8 mouse cellular contexts compared by ENCODE assay signal in the genomic region with DNA sequence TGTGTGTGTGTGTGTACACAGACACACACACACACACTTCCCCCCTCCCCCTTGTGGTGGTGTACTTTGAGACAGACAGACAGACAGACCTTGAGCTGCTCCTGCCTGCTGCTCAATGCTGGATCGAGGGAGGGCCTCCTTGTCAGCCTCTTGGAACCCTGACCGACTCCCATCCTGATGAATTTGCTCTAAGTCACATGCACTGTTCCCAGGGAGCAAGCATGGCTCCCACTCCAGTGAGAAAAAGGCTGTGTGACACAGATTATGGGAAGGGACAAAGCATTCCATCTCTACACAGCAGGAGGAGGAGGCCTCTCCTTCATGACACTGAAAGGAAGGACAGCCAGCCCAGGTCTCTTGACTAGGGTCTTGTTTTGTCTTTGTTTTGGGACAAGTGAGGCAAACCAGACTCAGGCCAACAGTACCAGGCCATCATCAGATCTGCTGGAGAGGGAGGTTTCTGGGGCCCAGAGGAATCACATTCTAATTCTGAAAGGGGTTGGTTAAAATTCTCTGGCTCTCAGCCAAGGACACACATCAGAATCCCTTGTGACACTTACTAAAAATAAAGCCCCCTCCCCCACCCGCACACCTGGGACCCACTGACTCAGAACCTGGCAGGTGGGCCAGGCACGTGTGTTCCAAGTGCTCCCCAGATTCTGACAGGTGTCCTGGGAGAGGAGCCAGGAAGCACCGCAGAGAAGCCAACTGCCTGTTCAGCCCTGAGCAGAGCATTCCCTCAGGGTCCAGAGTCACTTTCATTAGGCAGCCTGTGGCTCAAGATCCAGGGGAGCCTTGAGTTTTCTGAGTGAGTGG. TPM values are rescaled to one million over a fixed set of nuclear protein-coding genes. Genes with fewer than 3 reads are reported as not detected.
DNase-seq lines count a peak whose midpoint lies in the region; ATAC-seq and TF ChIP-seq lines count a peak whose summit lies in the region.

No protein-coding gene starts in this region.

- H3K4me3 ChIP-seq in left cerebral cortex, adult 2 months = peak overlapping the region; percentile 4; the same call in 1 of the 2 replicates
- no peak overlapping the region for H3K4me3 ChIP-seq in forebrain, embryonic 14.5 days (ENCODE audit: low read depth, low read length)
- no peak overlapping the region for H3K4me3 ChIP-seq in intestine, embryonic 15.5 days (replicated peaks)
- H3K4me3 ChIP-seq in midbrain, embryonic 13.5 days (replicated peaks) = 0 out of 2 replicates have a peak overlapping the region, but pooled peaks have one; percentile 2

- no peak for ATAC-seq in forebrain, embryonic 14.5 days
- ATAC-seq in intestine, embryonic 15.5 days = no peak
- no peak for ATAC-seq in midbrain, embryonic 13.5 days
- no peak for ATAC-seq in erythroid progenitor cell, adult 5-6 weeks (replicated peaks; ENCODE audit: low FRiP score, poor library complexity, severe bottlenecking)

- H3K36me3 ChIP-seq in forebrain, embryonic 14.5 days (ENCODE audit: control insufficient read depth, insufficient read depth, low read length) = peaks cover 5% of the 10 kb centered on the region
- H3K36me3 ChIP-seq in intestine, embryonic 15.5 days = no peaks in the 10 kb centered on the region; the same call in 1 of the 2 replicates
- no peaks in the 10 kb centered on the region for H3K36me3 ChIP-seq in midbrain, embryonic 13.5 days

- H3K4me2 ChIP-seq in forebrain, embryonic 14.5 days (ENCODE audit: low read length) = no peak overlapping the region; the same call in 1 of the 2 replicates
- peak overlapping the region; percentile 35 for H3K4me2 ChIP-seq in intestine, embryonic 15.5 days (replicated peaks)
- peak overlapping the region; percentile 81 for H3K4me2 ChIP-seq in midbrain, embryonic 13.5 days (replicated peaks)

- DNase-seq in left cerebral cortex, adult 2 months (ENCODE audit: extremely low spot score in 1 of 2, low spot score in 2 of 2) = no peak
- DNase-seq in left cerebral cortex, adult 18-20 months (ENCODE audit: low spot score in 2 of 2) = no peak
- DNase-seq in brain, adult 2 months (ENCODE audit: low read depth, low spot score) = peak; percentile 93
- DNase-seq in forebrain, embryonic 14.5 days (ENCODE audit: low spot score) = peak; percentile 64
- no peak for DNase-seq in right cerebral cortex, postnatal 25 days

- H3K4me1 ChIP-seq in forebrain, embryonic 14.5 days (ENCODE audit: control insufficient read depth, insufficient read depth, low read length) = peaks cover 67% of the 10 kb centered on the region
- H3K4me1 ChIP-seq in intestine, embryonic 15.5 days (replicated peaks) = peaks cover 83% of the 10 kb centered on the region
- peaks cover 88% of the 10 kb centered on the region for H3K4me1 ChIP-seq in midbrain, embryonic 13.5 days (replicated peaks)

- TF ChIP-seq CTCF in left cerebral cortex, adult 2 months (IDR thresholded peaks at IDR 0.05) = no peak

- no peaks in the 10 kb centered on the region for H3K9me3 ChIP-seq in forebrain, embryonic 14.5 days (replicated peaks; ENCODE audit: control insufficient read depth, low read length)
- no peaks in the 10 kb centered on the region for H3K9me3 ChIP-seq in intestine, embryonic 15.5 days
- H3K9me3 ChIP-seq in midbrain, embryonic 13.5 days = no peaks in the 10 kb centered on the region

- H3K27me3 ChIP-seq in forebrain, embryonic 14.5 days (replicated peaks; ENCODE audit: control insufficient read depth, insufficient read depth, low read length) = no peaks in the 10 kb centered on the region
- no peaks in the 10 kb centered on the region for H3K27me3 ChIP-seq in intestine, embryonic 15.5 days (replicated peaks)
- H3K27me3 ChIP-seq in midbrain, embryonic 13.5 days = no peaks in the 10 kb centered on the region

- intact Hi-C loops in left cerebral cortex, adult 2 months (cut with DNase I) = no loop called here

- H3K27ac ChIP-seq in left cerebral cortex, adult 2 months = peak overlapping the region; percentile 24; the same call in 1 of the 2 replicates
- H3K27ac ChIP-seq in forebrain, embryonic 14.5 days (ENCODE audit: low read depth, low read length) = peak overlapping the region; percentile 50; the same call in 1 of the 2 replicates
- H3K27ac ChIP-seq in intestine, embryonic 15.5 days = peak overlapping the region; percentile 56
- H3K27ac ChIP-seq in midbrain, embryonic 13.5 days = peak overlapping the region; percentile 19; the same call in 1 of the 2 replicates

- 18% methylated on average over 5 of the region's 5 CpGs for WGBS in forebrain, embryonic 14.5 days
- 20% methylated on average over 5 of the region's 5 CpGs for WGBS in intestine, embryonic 15.5 days
- 31% methylated on average over 5 of the region's 5 CpGs for WGBS in midbrain, embryonic 13.5 days

- H3K9ac ChIP-seq in forebrain, embryonic 14.5 days (ENCODE audit: low read length) = peak overlapping the region; percentile 17; the same call in 1 of the 2 replicates
- H3K9ac ChIP-seq in intestine, embryonic 15.5 days = peak overlapping the region; percentile 33
- H3K9ac ChIP-seq in midbrain, embryonic 13.5 days (replicated peaks) = peak overlapping the region; percentile 8; the same call in 1 of the 2 replicates

RNA-seq across cellular contexts. Expression of a gene that starts 5.9 kb away (rescaled TPM):
- total RNA-seq in left cerebral cortex, adult 2 months (2021) = 10 to 100 TPM; 79.4 to 83.8 TPM
- 10 to 100 TPM; 81.2 to 83.8 TPM for total RNA-seq in left cerebral cortex, adult 18-20 months (2021)
- 30.2 and 34.5 TPM in 2 replicates for polyA plus RNA-seq in forebrain, embryonic 14.5 days (2014; fragmentation: Nextera tagmentation; extraction: Ambion mirVana)
- polyA plus RNA-seq in intestine, embryonic 15.5 days (2015; fragmentation: Nextera tagmentation; extraction: Ambion mirVana) = 53.6 and 55.2 TPM in 2 replicates
- 18.7 and 23.6 TPM in 2 replicates for polyA plus RNA-seq in midbrain, embryonic 13.5 days (2015; fragmentation: Nextera tagmentation; extraction: Ambion mirVana)
- total RNA-seq in erythroid progenitor cell, adult 5-6 weeks (2015; ENCODE audit: low replicate concordance) = 18.0 and 19.7 TPM in 2 replicates
- 8.5 and 10.3 TPM in 2 replicates for total RNA-seq in erythroid progenitor cell, adult 5-6 weeks (2017; ENCODE audit: low replicate concordance)

RNA-seq across cellular contexts. Expression of a gene that starts 16.1 kb away (rescaled TPM):
- under 1 TPM; 0.18 to 0.28 TPM for total RNA-seq in left cerebral cortex, adult 2 months (2021)
- under 1 TPM; 0.23 to 0.49 TPM for total RNA-seq in left cerebral cortex, adult 18-20 months (2021)
- polyA plus RNA-seq in forebrain, embryonic 14.5 days (2014; fragmentation: Nextera tagmentation; extraction: Ambion mirVana) = 0.07 and 0.70 TPM in 2 replicates
- 0.10 and 0.21 TPM in 2 replicates for polyA plus RNA-seq in intestine, embryonic 15.5 days (2015; fragmentation: Nextera tagmentation; extraction: Ambion mirVana)
- 2.2 and 2.8 TPM in 2 replicates for polyA plus RNA-seq in midbrain, embryonic 13.5 days (2015; fragmentation: Nextera tagmentation; extraction: Ambion mirVana)
- total RNA-seq in erythroid progenitor cell, adult 5-6 weeks (2015; ENCODE audit: low replicate concordance) = not detected in 2 replicates
- total RNA-seq in erythroid progenitor cell, adult 5-6 weeks (2017; ENCODE audit: low replicate concordance) = not detected in 2 replicates

RNA-seq across cellular contexts. Expression of a gene that starts 46.2 kb away (rescaled TPM):
- 10 to 100 TPM; 30.2 to 30.7 TPM for total RNA-seq in left cerebral cortex, adult 2 months (2021)
- total RNA-seq in left cerebral cortex, adult 18-20 months (2021) = 10 to 100 TPM; 26.6 to 30.1 TPM
- polyA plus RNA-seq in forebrain, embryonic 14.5 days (2014; fragmentation: Nextera tagmentation; extraction: Ambion mirVana) = 64.4 and 65.4 TPM in 2 replicates
- polyA plus RNA-seq in intestine, embryonic 15.5 days (2015; fragmentation: Nextera tagmentation; extraction: Ambion mirVana) = 91.8 and 99.3 TPM in 2 replicates
- 63.5 and 63.9 TPM in 2 replicates for polyA plus RNA-seq in midbrain, embryonic 13.5 days (2015; fragmentation: Nextera tagmentation; extraction: Ambion mirVana)
- 12.6 and 14.4 TPM in 2 replicates for total RNA-seq in erythroid progenitor cell, adult 5-6 weeks (2015; ENCODE audit: low replicate concordance)
- 4.2 and 6.5 TPM in 2 replicates for total RNA-seq in erythroid progenitor cell, adult 5-6 weeks (2017; ENCODE audit: low replicate concordance)

RNA-seq across cellular contexts. Expression of a gene that starts 56.8 kb away (rescaled TPM):
- total RNA-seq in left cerebral cortex, adult 2 months (2021) = 10 to 100 TPM; 10.1 to 12.3 TPM
- 1 to 10 TPM; 9.4 to 10.0 TPM for total RNA-seq in left cerebral cortex, adult 18-20 months (2021)
- polyA plus RNA-seq in forebrain, embryonic 14.5 days (2014; fragmentation: Nextera tagmentation; extraction: Ambion mirVana) = 21.4 and 22.3 TPM in 2 replicates
- 48.9 and 55.1 TPM in 2 replicates for polyA plus RNA-seq in intestine, embryonic 15.5 days (2015; fragmentation: Nextera tagmentation; extraction: Ambion mirVana)
- 21.1 and 22.0 TPM in 2 replicates for polyA plus RNA-seq in midbrain, embryonic 13.5 days (2015; fragmentation: Nextera tagmentation; extraction: Ambion mirVana)
- 3.4 and 6.5 TPM in 2 replicates for total RNA-seq in erythroid progenitor cell, adult 5-6 weeks (2015; ENCODE audit: low replicate concordance)
- total RNA-seq in erythroid progenitor cell, adult 5-6 weeks (2017; ENCODE audit: low replicate concordance) = 0.23 and 1.9 TPM in 2 replicates

RNA-seq across cellular contexts. Expression of a gene that starts 56.9 kb away (rescaled TPM):
- under 1 TPM in 1 of 2 experiments, not detected in 1; 0.21 TPM for total RNA-seq in left cerebral cortex, adult 2 months (2021)
- under 1 TPM; 0.16 to 0.19 TPM for total RNA-seq in left cerebral cortex, adult 18-20 months (2021)
- 0.06 TPM in 1 of 2 replicates, not detected in the other for polyA plus RNA-seq in forebrain, embryonic 14.5 days (2014; fragmentation: Nextera tagmentation; extraction: Ambion mirVana)
- 0.40 and 0.69 TPM in 2 replicates for polyA plus RNA-seq in intestine, embryonic 15.5 days (2015; fragmentation: Nextera tagmentation; extraction: Ambion mirVana)
- 0.11 and 0.18 TPM in 2 replicates for polyA plus RNA-seq in midbrain, embryonic 13.5 days (2015; fragmentation: Nextera tagmentation; extraction: Ambion mirVana)
- not detected in 2 replicates for total RNA-seq in erythroid progenitor cell, adult 5-6 weeks (2015; ENCODE audit: low replicate concordance)
- total RNA-seq in erythroid progenitor cell, adult 5-6 weeks (2017; ENCODE audit: low replicate concordance) = not detected in 2 replicates

Comparison
In these comparisons a context has a peak if more than half of its experiments do, and no peak if none do; other contexts are left out.
1. DNase-seq: peak in brain, adult 2 months (single experiment) and forebrain, embryonic 14.5 days (single experiment); none in left cerebral cortex, adult 2 months (0 of 2), left cerebral cortex, adult 18-20 months (0 of 2) and right cerebral cortex, postnatal 25 days (single experiment).
2. H3K4me3 ChIP-seq: peak in left cerebral cortex, adult 2 months (single experiment) and midbrain, embryonic 13.5 days (single experiment); none in forebrain, embryonic 14.5 days (single experiment) and intestine, embryonic 15.5 days (single experiment).
3. Peak in every context shown above with its lines, with median percentiles within 50 percentile points of each other: H3K27ac ChIP-seq and H3K9ac ChIP-seq.